Mouse (Mus musculus) myocyte (in vitro differentiated cells): ENCODE results near the gene Zc3h7b.

ENCODE experiments used
- CEBPB ChIP-seq: IDR thresholded peaks from 2 replicates; pipeline ENCODE4 v1.6.1; 2011; ENCODE audit warnings: mild to moderate bottlenecking, moderate library complexity; ENCODE audit not compliant: poor library complexity, insufficient read depth, severe bottlenecking
- POLR2A ChIP-seq: IDR thresholded peaks from one replicate; pipeline ENCODE4 v1.6.1; 2011; ENCODE audit warnings: low read depth, mild to moderate bottlenecking, control low read depth, moderate library complexity; ENCODE audit not compliant: insufficient read length
- TCF3 ChIP-seq: IDR thresholded peaks from one replicate; pipeline ENCODE4 v1.6.1; 2011; ENCODE audit warnings: low read depth, control low read depth; ENCODE audit not compliant: insufficient read length
- USF1 ChIP-seq: IDR thresholded peaks from one replicate; pipeline ENCODE4 v1.6.1; 2011; ENCODE audit warnings: low read depth, mild to moderate bottlenecking, control low read depth, moderate library complexity

DNA sequence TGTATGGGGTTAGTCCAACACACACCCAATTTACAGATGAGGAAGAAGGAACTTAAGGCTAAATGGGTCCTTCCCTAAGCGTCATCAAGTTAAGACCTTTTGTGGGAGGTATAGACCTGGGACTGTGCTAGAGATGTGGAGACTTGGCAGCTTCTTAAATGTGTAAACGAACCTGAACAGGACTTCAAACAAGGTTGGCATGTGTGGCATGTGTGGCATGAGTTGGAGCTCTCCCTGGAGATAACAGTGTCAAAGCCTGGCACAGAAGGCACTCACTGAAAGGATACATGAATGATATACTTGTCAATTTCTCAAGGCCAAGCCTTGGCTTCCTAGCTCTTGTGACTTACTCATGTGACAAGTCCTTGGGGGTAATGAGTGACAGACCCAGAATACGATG is 5.6 kb upstream of the Zc3h7b start:
- TF ChIP-seq POLR2A (no peak), USF1 (no peak), CEBPB (no peak), TCF3 (no peak)
